Mouse (Mus musculus): ENCODE measurements around the gene Mcpt2.

DNA sequence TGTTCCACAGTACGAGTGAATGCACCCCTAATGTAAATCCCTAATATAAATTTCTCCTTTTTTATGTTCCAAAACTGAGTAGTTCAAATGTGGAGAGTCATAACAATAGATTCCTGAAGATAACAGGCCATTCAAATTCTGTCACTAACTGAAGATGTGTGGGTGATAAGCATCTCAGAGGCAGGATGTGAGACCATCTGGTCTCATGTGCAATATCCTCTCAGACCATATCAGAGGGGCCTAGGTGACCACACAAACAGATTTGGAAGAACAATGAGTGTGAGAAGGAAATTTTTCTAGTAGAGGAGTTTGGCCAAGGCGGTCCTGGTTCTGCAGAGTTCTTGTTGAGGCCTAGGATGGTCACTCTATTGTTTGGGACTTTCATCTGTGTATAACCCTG is 51.5 kb downstream of the Mcpt2 start:
- no peak for TF ChIP-seq CTCF (IDR thresholded peaks at IDR 0.05; ENCODE audit: low read depth)
- TF ChIP-seq EP300 (IDR thresholded peaks at IDR 0.05; ENCODE audit: low read depth) = no peak
